Mouse (Mus musculus): Measurements from ENCODE around the gene Prkacb.

DNA sequence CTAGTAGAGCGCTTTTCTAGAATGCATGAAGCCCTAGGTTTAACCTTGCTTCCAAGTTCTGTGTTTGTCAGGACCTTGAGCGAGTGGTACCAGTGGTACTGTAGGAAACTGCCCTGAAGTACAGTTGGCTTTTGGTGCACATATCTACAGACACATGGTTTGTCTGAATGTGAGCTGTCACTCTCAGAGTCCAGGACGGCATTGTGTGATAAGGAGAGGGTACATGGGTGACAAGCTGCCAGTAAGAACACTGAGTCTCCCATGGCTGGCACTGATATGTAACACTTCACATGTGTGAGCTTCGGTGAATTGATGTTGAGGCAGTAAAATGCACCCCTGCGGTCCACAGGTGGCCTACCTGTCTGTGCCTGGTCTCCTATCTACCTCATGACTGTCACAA is 71.6 kb downstream of the Prkacb start:
- no peak for TF ChIP-seq POLR2A (IDR thresholded peaks at IDR 0.05; ENCODE audit: control insufficient read depth, low read depth, low read length)
- TF ChIP-seq CTCF (IDR thresholded peaks at IDR 0.05; ENCODE audit: control insufficient read depth, insufficient read depth, insufficient replicate concordance, low read depth, low read length) = no peak
